Mouse (Mus musculus): ENCODE data around the gene Dap.

- TF ChIP-seq POLR2A (IDR thresholded peaks at IDR 0.05; ENCODE audit: control insufficient read depth, low read depth, low read length) (no peak), CTCF (IDR thresholded peaks at IDR 0.05; ENCODE audit: control insufficient read depth, insufficient read depth, insufficient replicate concordance, low read depth, low read length) (no peak)
Measured at GRCm38 (mm10) chr15:31247035-31247434, 22.9 kb downstream of the Dap start.

Data from testis, adult 2 months (tissue).